Mouse (Mus musculus) gastrocnemius, adult 8-10 months (tissue): ENCODE data around the gene Mrc1. TPM values are rescaled to one million over a fixed set of nuclear protein-coding genes. Genes with fewer than 3 reads are reported as not detected.
"Not testable (repeated sequence)": the region's sequence is repeated elsewhere in the genome, so short reads cannot be mapped to it uniquely, and the experiment has no call there.

Source experiments
- DNase-seq, 2 experiments: peaks; one replicate each; pipeline ENCODE4 v3.0.0; 2022; ENCODE audit warnings: low spot score in 2 of 2
- total RNA-seq, 4 experiments: library from RNA; stranded (reverse); gene quantifications; 2 replicates each; pipeline ENCODE4 v1.2.4; 2022

The Mrc1 gene
- total RNA-seq = 1 to 10 TPM; 2.8 to 7.1 (median 4.1) TPM

GRCm38 (mm10) chr2:14229149-14229548, at the start of gene Mrc1:
Gene Mrc1, plus strand, starts transcription at chr2:14229392.
- no peak for DNase-seq

- no peak for DNase-seq
These were observed 44.8 kb upstream of the Mrc1 start for GRCm38 (mm10) chr2:14184375-14184774.

DNA sequence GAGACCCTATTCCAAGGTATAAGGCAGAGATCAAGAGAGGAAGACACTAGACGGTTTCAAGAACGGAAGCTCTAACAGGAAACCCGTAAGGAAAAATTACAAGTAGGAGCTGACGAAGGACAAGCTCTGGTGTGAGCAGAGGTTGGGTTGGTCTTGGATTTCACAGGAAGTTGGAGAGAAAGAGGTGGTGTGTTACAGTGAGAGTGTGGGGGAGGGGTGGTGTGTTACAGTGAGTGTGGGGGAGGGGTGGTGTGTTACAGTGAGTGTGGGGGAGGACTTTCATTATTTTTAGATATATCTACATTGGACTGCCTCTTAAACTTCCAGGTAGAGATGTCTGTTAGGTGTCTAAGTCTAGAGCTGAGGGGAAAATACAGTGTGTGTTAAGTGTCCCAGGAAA, 38.5 kb upstream of the Mrc1 start:
- DNase-seq = no peak

GRCm38 (mm10) chr2:14191601-14192000, 37.6 kb upstream of the Mrc1 start:
- no peak for DNase-seq

GRCm38 (mm10) chr2:14192046-14192445, 37.1 kb upstream of the Mrc1 start:
- no peak for DNase-seq

DNA sequence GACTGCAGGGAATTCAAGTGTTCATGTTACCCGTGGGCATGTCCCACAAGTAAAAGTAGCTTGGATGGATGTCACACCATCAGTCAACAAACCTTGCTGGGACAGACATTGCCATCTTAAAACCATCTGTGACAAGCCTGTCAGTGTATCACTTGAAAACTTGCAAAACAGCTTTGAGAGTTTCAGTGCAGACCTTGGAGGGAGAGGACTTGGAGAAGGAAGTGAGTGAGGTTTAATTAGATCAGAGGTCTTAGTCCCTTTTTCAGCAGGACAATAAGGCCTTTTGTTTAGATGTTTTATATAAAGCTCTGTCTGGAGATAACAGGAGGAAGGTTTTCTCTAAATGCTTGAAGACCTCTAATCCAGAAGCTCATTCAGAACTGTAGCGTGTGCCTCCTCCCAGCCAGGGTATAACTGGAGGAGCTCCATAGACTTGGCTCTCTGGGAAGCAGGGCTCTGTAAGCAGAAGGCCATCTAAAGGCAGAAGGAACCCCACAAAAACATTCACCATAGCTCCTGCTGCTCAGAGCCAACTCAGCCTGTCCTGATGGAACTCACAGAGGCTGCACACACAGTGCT, 30.8 kb upstream of the Mrc1 start:
- DNase-seq = not testable (repeated sequence)

DNA sequence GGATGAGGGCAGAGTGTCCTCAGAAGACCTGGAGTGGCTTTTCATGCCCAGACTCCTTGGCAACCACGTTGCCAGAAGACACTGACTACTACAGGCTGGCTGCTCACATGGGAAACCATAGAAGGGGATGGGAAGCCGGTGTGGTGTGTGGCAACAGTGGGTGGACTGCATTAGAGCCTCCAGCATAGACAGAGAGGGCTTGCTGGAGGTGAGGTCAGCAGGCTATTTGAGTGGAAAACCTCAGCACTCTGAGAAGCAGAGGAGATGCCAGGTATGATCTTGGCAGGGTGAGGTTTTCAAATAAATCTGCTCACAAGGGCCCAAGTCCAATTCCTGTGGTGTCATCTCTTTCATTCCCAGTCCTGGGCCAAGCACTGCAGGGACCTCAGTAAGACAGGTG, 29.6 kb upstream of the Mrc1 start:
- DNase-seq = peak; percentile 63 to 82

DNA sequence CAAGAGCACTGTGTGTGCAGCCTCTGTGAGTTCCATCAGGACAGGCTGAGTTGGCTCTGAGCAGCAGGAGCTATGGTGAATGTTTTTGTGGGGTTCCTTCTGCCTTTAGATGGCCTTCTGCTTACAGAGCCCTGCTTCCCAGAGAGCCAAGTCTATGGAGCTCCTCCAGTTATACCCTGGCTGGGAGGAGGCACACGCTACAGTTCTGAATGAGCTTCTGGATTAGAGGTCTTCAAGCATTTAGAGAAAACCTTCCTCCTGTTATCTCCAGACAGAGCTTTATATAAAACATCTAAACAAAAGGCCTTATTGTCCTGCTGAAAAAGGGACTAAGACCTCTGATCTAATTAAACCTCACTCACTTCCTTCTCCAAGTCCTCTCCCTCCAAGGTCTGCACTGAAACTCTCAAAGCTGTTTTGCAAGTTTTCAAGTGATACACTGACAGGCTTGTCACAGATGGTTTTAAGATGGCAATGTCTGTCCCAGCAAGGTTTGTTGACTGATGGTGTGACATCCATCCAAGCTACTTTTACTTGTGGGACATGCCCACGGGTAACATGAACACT, 28.2 kb upstream of the Mrc1 start:
- DNase-seq = not testable (repeated sequence)

GRCm38 (mm10) chr2:14204308-14204707, 24.9 kb upstream of the Mrc1 start:
- DNase-seq = no peak

DNA sequence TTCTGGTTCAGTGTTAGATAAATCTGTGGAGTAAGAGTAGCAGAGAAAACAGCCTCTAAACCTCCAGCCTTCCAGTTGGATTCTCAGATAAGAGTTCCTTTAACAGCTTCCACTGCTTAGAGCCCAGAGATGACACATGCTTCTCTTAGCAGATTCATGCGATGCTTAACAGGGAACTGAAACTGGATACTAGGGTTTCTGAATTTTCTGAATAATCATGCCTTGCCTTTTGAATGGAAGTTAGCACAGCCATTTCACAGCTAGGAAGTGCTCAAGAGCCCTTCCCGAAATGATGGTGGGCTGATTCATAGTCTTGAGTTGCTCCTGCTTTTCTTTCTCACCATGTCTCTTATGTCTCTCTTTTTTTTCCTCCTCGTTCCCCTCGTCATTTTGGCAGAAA, 22.4 kb upstream of the Mrc1 start:
- no peak for DNase-seq

GRCm38 (mm10) chr2:14210731-14211130, 18.5 kb upstream of the Mrc1 start:
- no peak for DNase-seq

DNA sequence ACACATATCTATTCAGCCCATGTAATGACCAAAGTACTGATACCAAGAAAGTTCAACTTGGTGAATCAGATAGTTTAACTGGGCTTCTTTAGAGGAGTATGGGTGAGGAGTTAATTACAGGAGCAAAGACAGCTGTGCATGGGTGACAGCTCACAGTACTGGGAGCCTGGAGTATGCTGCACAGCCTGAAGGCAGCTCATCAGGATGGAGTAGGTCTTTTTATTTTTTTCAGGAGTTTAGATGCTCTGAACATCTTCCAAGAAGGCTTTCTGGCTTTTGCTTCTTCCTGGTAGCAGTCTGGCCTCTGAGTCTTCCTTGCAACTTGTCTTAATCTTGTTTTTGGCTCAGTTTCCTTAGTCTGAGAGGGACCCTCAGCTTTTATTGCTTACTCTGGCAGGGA, 17.6 kb upstream of the Mrc1 start:
- no peak for DNase-seq

- DNase-seq = no peak
These were observed 14.4 kb upstream of the Mrc1 start for GRCm38 (mm10) chr2:14214764-14215163.

GRCm38 (mm10) chr2:14216653-14217052, 12.5 kb upstream of the Mrc1 start:
- no peak for DNase-seq

DNA sequence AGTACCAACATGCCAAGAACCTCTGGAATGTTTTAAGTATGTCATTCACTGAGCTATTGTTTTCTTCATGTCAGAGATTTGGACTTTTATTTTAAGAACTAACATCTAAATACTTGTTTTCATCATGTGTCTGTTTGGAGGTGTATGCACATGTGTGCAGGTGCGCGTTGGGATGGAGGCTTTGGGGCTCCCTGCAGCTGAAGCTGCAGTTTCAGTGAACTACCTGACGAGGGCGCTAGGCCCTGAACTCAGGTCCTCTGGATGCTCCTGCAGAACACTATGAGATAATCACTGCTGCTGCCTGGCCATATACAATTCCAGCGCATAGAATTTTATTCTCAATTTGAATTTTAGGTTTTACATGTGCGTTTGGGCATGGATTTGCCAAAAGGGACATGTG, 11.1 kb upstream of the Mrc1 start:
- DNase-seq = no peak

DNA sequence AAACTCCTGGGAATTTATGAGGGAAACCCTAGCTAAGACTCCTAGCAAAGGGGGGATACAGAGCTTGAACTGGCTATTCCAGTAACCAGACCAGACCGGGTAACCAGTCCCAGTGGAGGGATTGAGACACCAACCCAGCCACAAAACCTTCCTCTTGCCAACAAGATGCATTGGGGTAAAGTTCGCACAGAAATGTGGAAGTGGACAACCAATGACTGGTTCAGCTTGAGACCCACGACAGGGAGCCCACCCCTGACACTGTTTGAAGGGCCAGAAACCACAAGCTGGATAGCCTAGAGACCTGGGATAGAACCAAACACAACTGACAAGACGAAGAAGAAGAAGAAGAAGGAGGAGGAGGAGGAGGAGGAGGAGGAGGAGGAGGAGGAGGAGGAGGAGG, 4.8 kb upstream of the Mrc1 start:
- no peak for DNase-seq

- DNase-seq = no peak
These were observed 697 bp upstream of the Mrc1 start for GRCm38 (mm10) chr2:14228495-14228894.

- DNase-seq = no peak
These were observed 787 bp downstream of the Mrc1 start for GRCm38 (mm10) chr2:14229979-14230378.

DNA sequence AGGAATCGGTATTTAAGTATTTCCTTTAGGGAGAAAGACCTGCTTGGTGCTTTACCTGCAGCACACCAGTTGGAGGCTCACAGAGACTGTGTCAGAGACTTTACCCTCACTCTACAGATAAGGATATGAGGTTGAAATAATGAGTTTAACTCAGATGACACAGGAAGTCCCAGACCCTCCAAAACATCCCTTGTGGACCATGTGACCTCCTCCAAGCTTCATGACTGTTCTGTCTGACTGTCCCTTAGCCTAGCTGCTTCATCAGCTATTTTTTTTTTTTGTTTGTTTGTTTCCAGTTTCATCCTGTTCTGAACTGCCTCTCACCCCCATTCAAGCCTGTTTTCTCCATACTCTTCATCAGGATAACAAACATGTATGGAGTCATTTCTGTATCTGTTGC, 3.7 kb downstream of the Mrc1 start:
- DNase-seq = no peak

GRCm38 (mm10) chr2:14233983-14234382, 4.8 kb downstream of the Mrc1 start:
- DNase-seq = no peak

GRCm38 (mm10) chr2:14235319-14235718, 6.1 kb downstream of the Mrc1 start:
- DNase-seq = no peak

DNA sequence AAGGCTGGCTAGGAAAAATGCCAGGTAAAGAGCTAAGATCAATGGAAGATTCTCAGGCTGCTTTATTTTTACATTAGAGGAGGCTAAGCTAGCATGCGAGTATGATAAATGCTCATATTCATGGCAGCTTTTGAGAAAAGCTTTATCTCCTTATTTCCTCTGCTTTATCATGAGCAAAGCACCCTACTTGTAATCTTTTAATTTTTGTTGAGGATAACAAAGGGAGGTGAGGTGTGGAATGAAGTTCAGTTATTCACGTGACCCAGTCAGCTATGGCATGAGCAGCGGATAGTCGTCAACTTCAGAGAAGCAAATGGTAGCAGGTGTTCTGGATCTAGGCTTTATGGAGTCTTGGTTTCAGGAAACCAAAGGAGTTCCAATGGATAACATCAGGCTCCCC, 7.7 kb downstream of the Mrc1 start:
- no peak for DNase-seq

- no peak for DNase-seq
These were observed 8.5 kb downstream of the Mrc1 start for GRCm38 (mm10) chr2:14237723-14238122.

GRCm38 (mm10) chr2:14239151-14239550, 10.0 kb downstream of the Mrc1 start:
- no peak for DNase-seq
